Mouse (Mus musculus): ENCODE measurements around the gene Tmbim4. TPM values are rescaled to one million over a fixed set of nuclear protein-coding genes. Genes with fewer than 3 reads are reported as not detected.

Gene Tmbim4
- polyA plus RNA-seq, 1 experiment from 2014 or later, result 187 TPM

DNA sequence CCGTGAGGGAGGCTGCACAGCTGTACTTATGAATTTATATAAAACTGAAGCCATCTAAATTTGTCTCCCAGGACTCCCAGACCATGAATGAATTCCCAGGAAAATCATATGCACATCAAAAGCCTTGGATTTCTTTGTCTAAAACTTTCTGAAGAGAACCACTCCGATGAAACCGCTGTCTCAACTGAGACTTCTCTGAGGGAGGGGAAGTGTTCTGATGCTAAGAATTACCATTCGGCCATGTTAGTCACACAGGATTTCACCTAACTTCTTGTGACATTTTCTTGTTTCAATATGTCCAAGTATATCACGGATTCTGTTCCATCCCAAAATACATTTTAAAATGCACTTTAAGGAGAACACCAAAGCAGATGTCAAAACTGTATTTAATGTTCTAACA is 31.5 kb upstream of the Tmbim4 start:
- no peak for ATAC-seq

DNA sequence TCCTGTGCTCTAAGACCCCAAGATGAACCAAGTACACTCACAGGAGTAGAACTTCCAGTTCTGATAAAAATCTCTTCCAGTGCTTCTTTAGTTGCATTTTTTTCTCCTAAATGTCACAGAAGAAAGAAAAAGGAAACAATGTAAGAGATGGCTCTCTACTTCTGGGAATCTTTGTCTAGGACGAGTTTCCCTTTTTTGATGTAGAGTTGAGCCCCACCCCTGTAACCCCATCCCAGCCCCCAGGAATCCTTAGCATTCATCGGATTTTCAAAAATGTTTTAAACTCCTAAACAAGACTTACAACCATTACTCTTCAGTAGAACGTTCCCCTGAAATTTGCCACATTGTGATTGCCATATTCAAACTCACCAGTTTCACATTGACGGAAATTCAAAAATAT is 31.1 kb upstream of the Tmbim4 start:
- POLR2A ChIA-PET, result no interaction called here
- in situ Hi-C loops (cut with MboI; ENCODE audit: low pct_unique_long_range_greater_than_20kb), result no loop called here
- no peak for DNase-seq (ENCODE audit: low read depth, low spot score)

More for the DNA sequence above, 31.5 kb upstream of the Tmbim4 start:
- in situ Hi-C loops (cut with MboI; ENCODE audit: low pct_unique_long_range_greater_than_20kb), result no loop called here
- no peak for DNase-seq (ENCODE audit: low read depth, low spot score)
- POLR2A ChIA-PET, result no interaction called here
- H3K27me3 ChIP-seq, result peaks cover 6% of the 10 kb centered on the region
- CTCF ChIA-PET, result no interaction called here
- no peak for TF ChIP-seq CTCF (IDR thresholded peaks at IDR 0.05)

DNA sequence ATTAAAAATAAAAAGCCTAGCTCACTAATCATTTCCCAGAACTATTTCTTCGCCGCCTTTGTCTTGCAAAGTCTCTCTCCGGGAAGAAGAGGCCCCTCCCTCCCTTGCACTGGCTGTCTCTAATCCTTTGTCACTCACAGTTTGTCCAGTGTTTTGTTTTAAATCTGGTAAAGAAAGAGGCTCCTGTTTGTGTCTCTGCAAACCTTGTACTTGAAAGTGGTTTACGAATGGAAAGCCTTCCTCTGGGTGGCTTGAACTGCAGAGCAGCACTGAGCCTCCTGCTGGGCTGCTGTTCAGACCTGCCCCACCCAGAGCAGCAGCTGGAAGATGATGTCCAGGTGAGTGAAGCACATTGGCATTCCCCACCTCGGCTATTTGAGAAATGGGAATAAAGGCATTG is 30.1 kb upstream of the Tmbim4 start:
- no peak for TF ChIP-seq CTCF (IDR thresholded peaks at IDR 0.05)
- peaks cover 6% of the 10 kb centered on the region for H3K27me3 ChIP-seq
- ChIA-PET POLR2A (no interaction called here), CTCF (no interaction called here)
- no peak for DNase-seq (ENCODE audit: low read depth, low spot score)
- in situ Hi-C loops (cut with MboI; ENCODE audit: low pct_unique_long_range_greater_than_20kb), result no loop called here
- no peak for ATAC-seq

More for the DNA sequence above, 31.1 kb upstream of the Tmbim4 start:
- CTCF ChIA-PET, result no interaction called here
- no peak for TF ChIP-seq CTCF (IDR thresholded peaks at IDR 0.05)
- H3K27me3 ChIP-seq, result peaks cover 6% of the 10 kb centered on the region
- no peak for ATAC-seq

DNA sequence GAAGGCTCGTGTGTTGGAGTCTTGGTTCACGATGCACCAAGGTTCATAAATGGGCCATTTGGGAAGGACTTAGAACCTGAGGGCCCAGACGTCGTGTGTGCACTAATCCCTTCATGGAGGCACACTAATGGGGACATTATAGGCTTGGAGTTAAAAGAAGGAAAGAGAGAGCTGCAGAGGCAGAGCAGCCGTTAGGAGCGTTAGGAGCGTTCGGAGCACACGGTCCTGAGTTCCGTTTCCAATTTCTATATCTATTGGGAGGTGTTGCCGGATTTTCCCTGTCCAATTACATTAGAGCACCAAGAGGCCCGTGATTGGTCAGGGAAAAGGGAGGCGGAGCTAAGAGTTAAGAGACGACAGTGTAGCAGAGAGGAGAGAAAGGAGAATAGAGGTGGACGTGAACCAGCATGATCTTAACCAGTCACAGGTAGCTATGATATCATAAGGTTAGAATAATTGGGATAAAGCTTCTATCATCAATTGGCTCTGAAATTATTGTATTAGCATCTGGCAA is 27.1 kb upstream of the Tmbim4 start:
- ATAC-seq (no peak), DNase-seq (ENCODE audit: low read depth, low spot score) (no peak)
- CTCF ChIA-PET, result interaction anchor here (1.3 to 2.5 kb wide), 3 partner anchors 9 to 53 kb away, joined by 3 to 10 read pairs (median 3); partner anchors contain the start of gene Llph
- H3K27me3 ChIP-seq, result peaks cover 12% of the 10 kb centered on the region
- in situ Hi-C loops (cut with MboI; ENCODE audit: low pct_unique_long_range_greater_than_20kb), result no loop called here
- POLR2A ChIA-PET, result no interaction called here
- no peak for TF ChIP-seq CTCF (IDR thresholded peaks at IDR 0.05)

DNA sequence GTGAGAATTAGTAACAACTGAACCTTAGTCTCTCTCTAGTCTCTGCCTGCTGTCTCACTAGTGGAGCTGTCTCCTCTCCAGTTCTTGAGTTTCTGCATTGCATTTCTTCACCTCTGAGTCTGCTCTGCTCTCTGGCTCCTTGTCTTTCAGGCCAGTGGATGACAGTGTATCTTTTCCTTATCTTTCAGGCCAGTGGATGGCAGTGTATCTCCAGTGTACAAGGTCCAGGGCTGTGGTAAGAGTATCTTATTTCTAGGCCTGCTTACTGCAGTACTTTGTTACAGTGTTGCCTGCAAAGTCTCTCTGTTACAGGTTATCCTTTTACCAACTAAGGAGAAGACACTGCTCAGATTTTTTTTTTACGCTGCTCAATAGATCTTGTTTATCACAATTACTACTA is 18.5 kb upstream of the Tmbim4 start:
- peak; percentile 62 for TF ChIP-seq CTCF (IDR thresholded peaks at IDR 0.05)
- POLR2A ChIA-PET, result no interaction called here
- DNase-seq (ENCODE audit: low read depth, low spot score) (no peak), ATAC-seq (peak; percentile 83)
- CTCF ChIA-PET, result interaction anchor here (0.9 to 3.2 kb wide), 6 partner anchors 8 to 49 kb away, joined by 3 to 30 read pairs (median 8); no protein-coding TSS in a partner anchor
- H3K27me3 ChIP-seq, result peaks cover 11% of the 10 kb centered on the region
- in situ Hi-C loops (cut with MboI; ENCODE audit: low pct_unique_long_range_greater_than_20kb), result no loop called here

DNA sequence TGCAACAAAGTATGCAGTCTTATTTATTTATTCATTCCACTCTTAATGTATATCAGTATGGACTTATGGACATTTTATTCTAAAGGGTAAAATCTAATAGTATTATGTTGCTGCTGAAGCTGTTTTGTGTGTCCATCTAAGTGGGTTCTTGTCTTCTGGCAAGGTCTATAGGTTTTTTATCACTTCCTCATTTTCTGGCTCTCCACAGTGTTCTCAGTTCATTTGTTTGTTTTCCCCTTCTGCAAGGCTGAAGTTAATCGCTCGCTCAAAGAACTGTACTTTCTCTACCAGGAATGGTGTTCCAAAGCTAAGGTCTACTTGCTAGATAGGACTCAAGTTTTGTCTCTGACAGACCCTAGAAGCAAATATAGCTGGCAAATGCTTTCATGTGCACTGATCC is 18.0 kb upstream of the Tmbim4 start:
- no peak for TF ChIP-seq CTCF (IDR thresholded peaks at IDR 0.05)
- ChIA-PET POLR2A (no interaction called here), CTCF (interaction anchor here (1.8 to 3.2 kb wide), 4 partner anchors 9 to 49 kb away, joined by 6 to 30 read pairs (median 10); no protein-coding TSS in a partner anchor)
- H3K27me3 ChIP-seq, result peaks cover 11% of the 10 kb centered on the region
- no peak for ATAC-seq
- in situ Hi-C loops (cut with MboI; ENCODE audit: low pct_unique_long_range_greater_than_20kb), result no loop called here
- no peak for DNase-seq (ENCODE audit: low read depth, low spot score)

DNA sequence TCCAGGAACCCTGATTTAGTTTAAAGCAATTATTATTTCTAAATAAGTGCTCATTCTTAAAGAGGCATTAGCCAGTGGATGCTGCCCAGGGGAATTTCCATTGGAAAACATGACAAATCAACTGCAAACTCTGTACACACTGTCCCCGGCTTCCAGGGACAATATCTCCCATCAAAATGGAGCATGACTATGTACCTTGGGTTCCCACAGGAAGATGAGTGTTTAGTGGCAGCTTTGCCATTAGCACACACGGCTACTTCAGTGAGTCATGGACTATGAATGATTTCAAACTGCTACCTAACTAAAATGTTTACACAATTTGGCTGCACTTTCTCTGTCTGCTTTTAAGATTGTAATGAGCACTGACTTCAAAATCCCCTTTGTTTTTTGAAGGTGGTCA is 12.9 kb upstream of the Tmbim4 start:
- no peaks in the 10 kb centered on the region for H3K27me3 ChIP-seq
- POLR2A ChIA-PET, result no interaction called here
- in situ Hi-C loops (cut with MboI; ENCODE audit: low pct_unique_long_range_greater_than_20kb), result no loop called here
- TF ChIP-seq CTCF (IDR thresholded peaks at IDR 0.05), result no peak
- ATAC-seq (peak; percentile 57), DNase-seq (ENCODE audit: low read depth, low spot score) (no peak)
- CTCF ChIA-PET, result interaction anchor here (1.5 kb wide), 1 partner anchor 37 kb away, joined by 3 read pairs; no protein-coding TSS in a partner anchor

DNA sequence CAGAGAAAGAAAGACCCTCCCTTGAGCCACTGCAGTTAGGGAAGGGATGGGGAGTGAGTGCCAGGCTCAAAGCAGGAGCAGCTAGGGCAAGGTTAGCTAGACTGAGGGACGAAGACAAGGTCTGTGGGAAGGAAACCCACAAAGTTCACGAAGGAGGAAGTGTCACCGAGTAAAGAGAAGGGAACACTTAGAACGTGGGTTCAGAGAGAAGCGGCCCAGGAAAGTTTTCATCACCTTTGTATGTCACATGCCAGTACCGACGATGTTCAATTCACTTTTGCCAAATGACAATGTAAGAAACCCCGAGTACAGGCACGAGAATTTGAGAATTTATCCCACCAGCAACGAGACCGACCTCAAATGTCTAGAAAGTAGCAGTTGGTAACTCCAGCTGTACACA is 12.1 kb upstream of the Tmbim4 start:
- no peak for ATAC-seq
- in situ Hi-C loops (cut with MboI; ENCODE audit: low pct_unique_long_range_greater_than_20kb), result no loop called here
- TF ChIP-seq CTCF (IDR thresholded peaks at IDR 0.05), result no peak
- CTCF ChIA-PET, result no interaction called here
- H3K27me3 ChIP-seq, result no peaks in the 10 kb centered on the region
- POLR2A ChIA-PET, result no interaction called here
- no peak for DNase-seq (ENCODE audit: low read depth, low spot score)

DNA sequence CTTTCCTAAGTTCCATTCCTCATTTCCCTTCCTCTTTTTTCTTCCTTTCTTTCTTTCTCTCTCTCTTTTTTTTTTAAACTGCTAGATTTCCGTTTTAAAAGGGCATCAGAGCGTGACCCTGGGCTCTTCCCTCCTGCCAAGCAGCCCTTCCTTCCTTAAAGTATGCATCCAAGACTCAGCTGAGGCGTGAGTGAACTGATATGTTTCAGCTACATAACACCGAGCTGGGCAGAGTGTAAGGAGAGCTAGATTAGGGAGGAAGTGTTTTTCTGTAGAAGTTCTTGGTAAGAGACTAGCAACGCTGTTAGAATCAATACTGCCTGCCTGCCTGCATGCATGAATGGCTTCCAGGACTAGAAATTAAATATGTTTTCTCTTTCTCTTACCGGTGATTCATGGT is 11.6 kb upstream of the Tmbim4 start:
- in situ Hi-C loops (cut with MboI; ENCODE audit: low pct_unique_long_range_greater_than_20kb), result no loop called here
- no peak for TF ChIP-seq CTCF (IDR thresholded peaks at IDR 0.05)
- no peaks in the 10 kb centered on the region for H3K27me3 ChIP-seq
- POLR2A ChIA-PET, result no interaction called here
- ATAC-seq (peak; percentile 69), DNase-seq (ENCODE audit: low read depth, low spot score) (no peak)
- CTCF ChIA-PET, result no interaction called here

DNA sequence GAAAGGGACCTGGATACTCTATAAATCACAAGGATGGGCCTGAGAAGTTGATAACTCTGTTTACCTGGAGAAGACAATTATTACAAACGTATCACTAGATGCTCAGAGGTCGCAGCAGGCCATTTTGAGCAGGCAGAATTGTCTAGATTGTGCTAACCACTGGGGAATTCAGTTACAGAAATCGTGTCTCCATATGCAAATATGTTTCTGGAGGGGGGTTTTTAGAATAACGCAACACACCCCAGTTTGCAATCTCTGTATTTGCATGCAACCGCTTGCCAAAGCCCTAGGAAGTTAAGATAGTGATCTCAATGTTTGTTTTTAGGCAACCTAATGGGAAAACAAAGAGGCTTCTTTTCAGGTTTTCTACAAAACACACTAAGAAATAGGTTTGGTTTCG is 10.2 kb upstream of the Tmbim4 start:
- ChIA-PET POLR2A (no interaction called here), CTCF (no interaction called here)
- ATAC-seq (no peak), DNase-seq (ENCODE audit: low read depth, low spot score) (no peak)
- in situ Hi-C loops (cut with MboI; ENCODE audit: low pct_unique_long_range_greater_than_20kb), result no loop called here
- no peak for TF ChIP-seq CTCF (IDR thresholded peaks at IDR 0.05)
- H3K27me3 ChIP-seq, result no peaks in the 10 kb centered on the region

DNA sequence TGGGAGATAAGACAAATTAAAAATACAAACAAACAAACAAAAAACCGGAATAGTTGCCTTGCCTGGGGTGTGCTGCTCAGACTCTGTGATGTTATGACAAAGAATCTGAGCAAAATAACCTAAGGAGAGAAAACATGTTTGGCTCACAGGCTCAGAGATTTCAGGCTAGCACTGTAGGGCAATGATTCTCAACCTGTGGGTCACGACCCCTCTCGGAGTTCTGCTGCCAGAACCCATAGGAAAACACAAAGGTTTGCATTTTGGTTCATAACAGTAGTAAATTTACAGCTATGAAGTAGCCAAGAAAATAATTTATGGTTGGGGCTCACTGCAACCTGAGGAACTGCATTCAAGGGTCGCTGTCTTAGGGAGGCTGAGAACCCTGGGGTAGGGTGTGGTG is 9.1 kb upstream of the Tmbim4 start:
- no peak for DNase-seq (ENCODE audit: low read depth, low spot score)
- in situ Hi-C loops (cut with MboI; ENCODE audit: low pct_unique_long_range_greater_than_20kb), result no loop called here
- H3K27me3 ChIP-seq, result no peaks in the 10 kb centered on the region
- ChIA-PET CTCF (interaction anchor here (2.4 kb wide), 1 partner anchor 11 kb away, joined by 9 read pairs; the partner anchor contains the start of gene Irak3), POLR2A (no interaction called here)
- ATAC-seq, result no peak
- no peak for TF ChIP-seq CTCF (IDR thresholded peaks at IDR 0.05)

DNA sequence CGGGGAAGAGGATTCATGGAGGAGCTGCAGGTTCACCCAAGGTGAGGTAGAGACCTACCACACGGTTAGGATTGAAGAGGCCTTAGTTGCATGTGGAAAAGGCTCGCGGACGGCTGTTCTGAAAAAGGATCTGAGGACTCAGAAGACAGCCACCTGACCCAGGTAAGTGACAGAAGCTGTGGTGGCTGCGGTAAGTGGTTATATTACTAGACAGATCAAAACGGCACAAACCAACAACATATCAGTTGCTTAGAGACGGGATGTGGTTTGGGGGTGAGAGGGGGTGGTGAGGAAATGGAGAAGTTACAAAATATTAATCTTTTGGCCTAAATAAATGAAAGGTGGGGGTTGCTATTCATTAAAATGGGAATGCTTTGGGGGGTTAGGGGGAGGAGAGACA is 8.1 kb upstream of the Tmbim4 start:
- ATAC-seq (no peak), DNase-seq (ENCODE audit: low read depth, low spot score) (no peak)
- no peak for TF ChIP-seq CTCF (IDR thresholded peaks at IDR 0.05)
- ChIA-PET CTCF (interaction anchor here (2.4 kb wide), 1 partner anchor 10 kb away, joined by 9 read pairs; the partner anchor contains the start of gene Irak3), POLR2A (no interaction called here)
- in situ Hi-C loops (cut with MboI; ENCODE audit: low pct_unique_long_range_greater_than_20kb), result no loop called here
- H3K27me3 ChIP-seq, result no peaks in the 10 kb centered on the region
